Mouse (Mus musculus): ENCODE measurements around the gene Tmem56. TPM values are rescaled to one million over a fixed set of nuclear protein-coding genes. Genes with fewer than 3 reads are reported as not detected.

Tmem56 gene
- polyA plus RNA-seq, 1 experiment from 2014 or later: 1.5 TPM

DNA sequence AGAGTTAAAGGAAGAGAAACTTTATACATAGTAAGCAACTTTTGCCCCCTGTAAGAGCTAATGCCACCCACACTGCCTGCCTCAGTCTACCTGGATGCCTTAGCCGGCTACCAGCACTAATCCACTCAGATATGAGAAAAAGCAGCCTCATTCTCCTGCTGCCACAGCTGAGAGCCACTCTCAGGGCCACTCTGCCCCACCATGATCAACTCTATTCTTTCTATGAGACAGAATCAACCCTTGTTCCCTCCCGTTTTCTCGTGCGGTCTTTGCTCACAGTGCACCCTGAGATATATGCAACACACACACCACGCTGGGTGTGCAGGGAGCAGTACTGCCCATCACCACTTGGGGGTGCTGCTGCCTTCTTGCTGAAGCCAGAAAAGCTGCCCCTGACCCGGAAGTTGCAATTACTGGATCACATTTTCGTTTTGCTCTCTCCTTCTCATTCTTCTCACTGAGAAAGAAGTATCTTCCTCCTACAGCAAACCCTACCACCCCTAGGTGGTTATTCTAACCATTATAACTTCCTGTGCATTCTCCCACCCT lies 119.6 kb downstream of the Tmem56 start:
- WGBS: 45% methylated on average over 7 of the region's 7 CpGs
- Histone ChIP-seq H3K27ac (replicated peaks in 1 of 2; ENCODE audit: control insufficient read depth in 1 of 2, insufficient read depth in 1 of 2, low read depth in 2 of 2, low read length in 2 of 2) (no peak overlapping the region), H3K4me2 (ENCODE audit: low read length) (no peak overlapping the region), H3K4me3 (ENCODE audit: control insufficient read depth in 1 of 2, insufficient read depth in 1 of 2, low read depth in 1 of 2, low read length in 2 of 2) (no peak overlapping the region), H3K27me3 (ENCODE audit: control insufficient read depth, insufficient read depth, low read length) (no peaks in the 10 kb centered on the region), H3K9me3 (ENCODE audit: control insufficient read depth, low read length) (peaks cover 5% of the 10 kb centered on the region; the same call in 1 of the 2 replicates), H3K9ac (ENCODE audit: low read length) (no peak overlapping the region), H3K36me3 (ENCODE audit: control insufficient read depth, insufficient read depth, low read length) (no peaks in the 10 kb centered on the region), H3K4me1 (ENCODE audit: control insufficient read depth in 2 of 2, insufficient read depth in 2 of 2, low read length in 2 of 2) (peaks cover 0 to 6% of the 10 kb centered on the region in 2 experiments; a peak in 1 of 4 replicates)
- ATAC-seq (ENCODE audit: insufficient number of reproducible peaks, insufficient read depth, low FRiP score, low read depth): no peak

DNA sequence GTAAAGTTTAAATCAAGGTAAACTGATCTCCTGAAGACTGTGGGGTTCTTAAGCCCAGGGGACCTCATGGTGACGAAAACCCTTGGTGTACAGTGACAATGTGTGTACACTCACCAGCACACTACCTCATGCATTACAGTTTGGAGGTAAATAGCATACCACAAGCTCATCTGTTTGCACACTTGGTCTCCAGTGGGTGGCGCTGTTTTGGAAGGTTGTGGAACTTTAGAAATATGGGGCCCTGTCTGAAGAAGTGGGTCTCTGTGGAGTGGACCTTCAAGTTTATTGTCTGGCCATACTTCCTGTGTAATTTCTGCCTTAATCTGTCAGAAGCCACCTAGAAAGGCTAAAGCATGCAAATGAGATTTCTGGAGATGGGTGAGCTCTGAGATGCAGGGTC lies 121.2 kb downstream of the Tmem56 start:
- no peak overlapping the region for H3K27ac ChIP-seq (replicated peaks in 1 of 2; ENCODE audit: control insufficient read depth in 1 of 2, insufficient read depth in 1 of 2, low read depth in 2 of 2, low read length in 2 of 2)
- peaks cover 0 to 6% of the 10 kb centered on the region in 2 experiments; a peak in 1 of 4 replicates for H3K4me1 ChIP-seq (ENCODE audit: control insufficient read depth in 2 of 2, insufficient read depth in 2 of 2, low read length in 2 of 2)
- H3K4me3 ChIP-seq (ENCODE audit: control insufficient read depth in 1 of 2, insufficient read depth in 1 of 2, low read depth in 1 of 2, low read length in 2 of 2): no peak overlapping the region
- no peaks in the 10 kb centered on the region for H3K36me3 ChIP-seq (ENCODE audit: control insufficient read depth, insufficient read depth, low read length)
- peaks cover 4% of the 10 kb centered on the region; the same call in 1 of the 2 replicates for H3K9me3 ChIP-seq (ENCODE audit: control insufficient read depth, low read length)
- no peak overlapping the region for H3K4me2 ChIP-seq (ENCODE audit: low read length)
- whole genome bisulfite sequencing: 44% methylated on average over 2 of the region's 2 CpGs
- no peak for ATAC-seq (ENCODE audit: insufficient number of reproducible peaks, insufficient read depth, low FRiP score, low read depth)
- no peaks in the 10 kb centered on the region for H3K27me3 ChIP-seq (ENCODE audit: control insufficient read depth, insufficient read depth, low read length)
- H3K9ac ChIP-seq (ENCODE audit: low read length): no peak overlapping the region

DNA sequence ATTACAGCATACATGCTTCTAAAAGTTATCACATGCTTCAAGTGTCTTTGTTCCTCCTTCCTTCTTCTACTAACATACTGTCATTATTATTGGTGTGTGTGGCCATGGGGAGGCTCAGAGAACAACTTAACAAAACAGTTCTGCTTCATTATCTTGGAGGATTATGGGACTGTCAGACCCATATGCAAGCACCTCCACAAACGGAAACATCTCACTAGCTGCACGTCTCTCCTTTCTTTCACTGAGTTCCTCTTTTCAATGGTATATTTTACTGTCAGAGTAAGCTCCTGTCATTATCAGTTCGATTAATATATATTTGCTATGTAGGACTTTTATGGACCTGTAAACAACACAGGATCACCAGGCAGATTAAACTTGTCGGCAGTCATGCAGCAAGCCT lies 122.5 kb downstream of the Tmem56 start:
- H3K36me3 ChIP-seq (ENCODE audit: control insufficient read depth, insufficient read depth, low read length): no peaks in the 10 kb centered on the region
- H3K27ac ChIP-seq (replicated peaks in 1 of 2; ENCODE audit: control insufficient read depth in 1 of 2, insufficient read depth in 1 of 2, low read depth in 2 of 2, low read length in 2 of 2): no peak overlapping the region
- H3K9me3 ChIP-seq (ENCODE audit: control insufficient read depth, low read length): no peaks in the 10 kb centered on the region
- H3K27me3 ChIP-seq (ENCODE audit: control insufficient read depth, insufficient read depth, low read length): no peaks in the 10 kb centered on the region
- ATAC-seq (ENCODE audit: insufficient number of reproducible peaks, insufficient read depth, low FRiP score, low read depth): no peak
- WGBS: 33% methylated on average over 4 of the region's 4 CpGs
- H3K9ac ChIP-seq (ENCODE audit: low read length): no peak overlapping the region
- H3K4me1 ChIP-seq (ENCODE audit: control insufficient read depth in 2 of 2, insufficient read depth in 2 of 2, low read length in 2 of 2): peaks cover 0 to 6% of the 10 kb centered on the region in 2 experiments; a peak in 1 of 4 replicates
- no peak overlapping the region for H3K4me3 ChIP-seq (ENCODE audit: control insufficient read depth in 1 of 2, insufficient read depth in 1 of 2, low read depth in 1 of 2, low read length in 2 of 2)
- H3K4me2 ChIP-seq (ENCODE audit: low read length): no peak overlapping the region

DNA sequence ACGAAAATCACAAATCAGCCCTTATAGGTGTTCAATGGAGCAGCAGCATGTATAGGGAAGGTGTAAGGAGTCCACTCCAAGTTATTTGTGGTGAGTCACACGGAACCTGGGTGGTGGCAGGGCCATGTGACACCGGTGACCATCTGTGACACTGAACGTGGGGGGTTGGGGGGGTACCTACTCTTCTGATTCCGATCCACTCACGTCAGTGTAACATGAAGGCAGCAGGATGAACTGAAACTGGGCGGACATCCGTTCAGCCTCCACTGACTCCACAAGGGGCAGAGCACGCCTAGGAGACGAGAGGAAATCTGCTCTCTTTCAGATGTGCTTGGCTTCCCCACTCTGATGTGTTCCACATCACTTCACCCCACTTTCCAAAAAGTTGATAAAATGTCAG lies 123.3 kb downstream of the Tmem56 start:
- 71% methylated on average over 10 of the region's 10 CpGs for WGBS
- Histone ChIP-seq H3K27me3 (ENCODE audit: control insufficient read depth, insufficient read depth, low read length) (no peaks in the 10 kb centered on the region), H3K9me3 (ENCODE audit: control insufficient read depth, low read length) (no peaks in the 10 kb centered on the region), H3K4me2 (ENCODE audit: low read length) (no peak overlapping the region), H3K36me3 (ENCODE audit: control insufficient read depth, insufficient read depth, low read length) (no peaks in the 10 kb centered on the region), H3K4me1 (ENCODE audit: control insufficient read depth in 2 of 2, insufficient read depth in 2 of 2, low read length in 2 of 2) (peaks cover 0 to 6% of the 10 kb centered on the region in 2 experiments; a peak in 1 of 4 replicates), H3K4me3 (ENCODE audit: control insufficient read depth in 1 of 2, insufficient read depth in 1 of 2, low read depth in 1 of 2, low read length in 2 of 2) (no peak overlapping the region), H3K27ac (replicated peaks in 1 of 2; ENCODE audit: control insufficient read depth in 1 of 2, insufficient read depth in 1 of 2, low read depth in 2 of 2, low read length in 2 of 2) (no peak overlapping the region), H3K9ac (ENCODE audit: low read length) (no peak overlapping the region)
- no peak for ATAC-seq (ENCODE audit: insufficient number of reproducible peaks, insufficient read depth, low FRiP score, low read depth)

DNA sequence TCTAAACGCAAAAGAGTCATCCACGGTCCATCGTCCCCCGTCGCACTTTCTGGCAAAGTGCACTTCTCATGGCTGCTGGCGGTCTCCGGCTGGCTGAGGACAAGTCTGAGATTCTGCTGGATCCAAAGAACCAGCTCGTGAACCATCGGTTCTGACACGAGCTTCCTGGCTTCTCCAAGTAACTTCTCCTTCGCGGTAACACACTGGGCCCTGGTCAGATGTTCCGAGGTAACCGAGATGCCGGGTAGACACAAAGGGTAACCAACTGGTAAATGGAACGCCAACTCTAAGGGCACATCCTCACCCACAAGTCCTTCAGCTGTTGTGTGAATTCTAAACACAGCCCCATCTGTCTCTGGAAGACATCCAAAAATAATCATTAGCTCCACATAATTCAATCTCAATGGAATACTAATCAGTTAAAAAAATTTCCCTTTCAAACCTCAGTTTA lies 124.0 kb downstream of the Tmem56 start:
- no peak for ATAC-seq (ENCODE audit: insufficient number of reproducible peaks, insufficient read depth, low FRiP score, low read depth)
- Histone ChIP-seq H3K4me1 (ENCODE audit: control insufficient read depth in 2 of 2, insufficient read depth in 2 of 2, low read length in 2 of 2) (peaks cover 0 to 6% of the 10 kb centered on the region in 2 experiments; a peak in 1 of 4 replicates), H3K36me3 (ENCODE audit: control insufficient read depth, insufficient read depth, low read length) (no peaks in the 10 kb centered on the region), H3K27me3 (ENCODE audit: control insufficient read depth, insufficient read depth, low read length) (no peaks in the 10 kb centered on the region), H3K4me3 (ENCODE audit: control insufficient read depth in 1 of 2, insufficient read depth in 1 of 2, low read depth in 1 of 2, low read length in 2 of 2) (no peak overlapping the region), H3K4me2 (ENCODE audit: low read length) (no peak overlapping the region), H3K9me3 (ENCODE audit: control insufficient read depth, low read length) (no peaks in the 10 kb centered on the region), H3K27ac (replicated peaks in 1 of 2; ENCODE audit: control insufficient read depth in 1 of 2, insufficient read depth in 1 of 2, low read depth in 2 of 2, low read length in 2 of 2) (no peak overlapping the region), H3K9ac (ENCODE audit: low read length) (no peak overlapping the region)
- WGBS: 92% methylated on average over 16 of the region's 16 CpGs

DNA sequence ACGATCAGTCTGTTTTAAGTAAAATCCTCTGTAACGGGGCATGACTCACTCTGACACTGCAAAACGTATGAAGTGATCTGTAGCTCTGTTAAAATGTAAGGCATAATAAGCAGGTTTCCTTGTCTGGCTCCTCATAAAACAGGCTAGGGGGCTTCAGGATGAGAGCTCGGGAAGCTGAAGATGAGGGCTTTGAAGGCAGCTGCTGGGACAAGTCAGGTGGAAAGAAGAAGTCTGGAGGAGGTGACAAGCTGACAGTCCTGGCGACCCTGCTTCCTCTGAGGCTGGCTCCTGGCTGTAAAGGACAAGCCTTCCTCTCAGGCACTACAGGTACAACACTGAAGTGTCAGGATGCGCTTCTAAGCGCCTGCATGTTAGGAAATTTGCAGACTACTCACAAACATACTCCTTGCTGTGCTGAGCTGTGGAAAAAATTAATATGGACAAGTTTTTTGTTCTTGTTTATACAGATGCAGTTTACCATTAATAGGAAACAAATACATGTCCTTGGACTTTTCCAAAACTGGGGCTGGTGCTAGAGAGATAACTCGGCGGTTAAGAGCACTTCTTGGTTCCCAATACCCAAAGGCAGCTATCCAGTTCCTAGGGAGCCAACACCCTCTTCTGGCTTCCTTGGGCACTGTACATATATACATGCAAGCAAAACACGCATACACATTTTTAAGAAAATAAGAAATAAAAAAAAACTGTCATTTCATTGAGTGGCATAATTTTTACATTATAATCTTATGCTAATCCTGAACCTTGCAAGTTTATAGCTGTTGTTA lies 125.2 kb downstream of the Tmem56 start:
- no peak overlapping the region for H3K4me2 ChIP-seq (ENCODE audit: low read length)
- ATAC-seq (ENCODE audit: insufficient number of reproducible peaks, insufficient read depth, low FRiP score, low read depth): no peak
- H3K4me3 ChIP-seq (ENCODE audit: control insufficient read depth in 1 of 2, insufficient read depth in 1 of 2, low read depth in 1 of 2, low read length in 2 of 2): no peak overlapping the region
- H3K9ac ChIP-seq (ENCODE audit: low read length): no peak overlapping the region
- H3K4me1 ChIP-seq (ENCODE audit: control insufficient read depth in 2 of 2, insufficient read depth in 2 of 2, low read length in 2 of 2): peaks cover 0 to 6% of the 10 kb centered on the region in 2 experiments; a peak in 1 of 4 replicates
- H3K36me3 ChIP-seq (ENCODE audit: control insufficient read depth, insufficient read depth, low read length): no peaks in the 10 kb centered on the region
- no peaks in the 10 kb centered on the region for H3K27me3 ChIP-seq (ENCODE audit: control insufficient read depth, insufficient read depth, low read length)
- no peaks in the 10 kb centered on the region for H3K9me3 ChIP-seq (ENCODE audit: control insufficient read depth, low read length)
- H3K27ac ChIP-seq (replicated peaks in 1 of 2; ENCODE audit: control insufficient read depth in 1 of 2, insufficient read depth in 1 of 2, low read depth in 2 of 2, low read length in 2 of 2): no peak overlapping the region
- WGBS: 79% methylated on average over 10 of the region's 10 CpGs

DNA sequence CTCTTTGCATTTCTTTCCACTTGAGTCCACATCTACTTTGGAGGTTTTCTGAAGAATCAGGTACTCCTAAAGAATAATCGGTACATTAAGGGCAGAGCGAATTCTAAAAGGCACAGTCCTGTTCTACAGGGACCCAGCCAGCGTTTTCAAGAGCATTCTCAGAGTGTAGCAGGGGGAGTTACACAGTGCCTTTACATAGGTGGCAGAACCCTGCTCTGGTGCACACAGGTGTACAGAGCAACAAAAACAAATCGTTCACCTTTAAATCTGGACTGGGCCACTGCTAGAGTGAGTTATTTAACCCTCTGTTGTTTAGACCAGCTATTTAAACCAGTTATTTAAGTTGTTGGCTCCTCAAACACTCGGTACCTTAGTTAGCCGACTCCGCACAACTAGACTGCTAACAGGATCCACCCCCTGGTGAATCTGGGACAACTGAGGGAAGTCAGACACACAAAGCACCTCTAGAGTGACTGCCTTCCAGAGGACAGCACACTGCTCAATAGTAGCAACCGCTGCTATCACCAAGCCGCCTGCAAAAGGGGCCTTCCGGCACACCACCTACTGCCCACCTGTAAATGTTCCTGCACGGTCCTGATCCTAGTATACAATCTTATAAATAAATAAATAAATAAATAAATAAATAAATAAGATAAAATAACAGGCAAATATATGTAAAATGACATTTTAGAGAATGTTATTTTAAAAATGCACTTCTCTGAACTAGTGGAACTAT lies 126.3 kb downstream of the Tmem56 start:
- 76% methylated on average over 11 of the region's 11 CpGs for WGBS
- Histone ChIP-seq H3K4me3 (ENCODE audit: control insufficient read depth in 1 of 2, insufficient read depth in 1 of 2, low read depth in 1 of 2, low read length in 2 of 2) (no peak overlapping the region), H3K27me3 (ENCODE audit: control insufficient read depth, insufficient read depth, low read length) (no peaks in the 10 kb centered on the region), H3K36me3 (ENCODE audit: control insufficient read depth, insufficient read depth, low read length) (no peaks in the 10 kb centered on the region), H3K9me3 (ENCODE audit: control insufficient read depth, low read length) (no peaks in the 10 kb centered on the region), H3K4me1 (ENCODE audit: control insufficient read depth in 2 of 2, insufficient read depth in 2 of 2, low read length in 2 of 2) (peaks cover 0 to 6% of the 10 kb centered on the region in 2 experiments; a peak in 1 of 4 replicates), H3K27ac (replicated peaks in 1 of 2; ENCODE audit: control insufficient read depth in 1 of 2, insufficient read depth in 1 of 2, low read depth in 2 of 2, low read length in 2 of 2) (no peak overlapping the region), H3K4me2 (ENCODE audit: low read length) (no peak overlapping the region), H3K9ac (ENCODE audit: low read length) (no peak overlapping the region)
- ATAC-seq (ENCODE audit: insufficient number of reproducible peaks, insufficient read depth, low FRiP score, low read depth): no peak

Data from heart, embryonic 14.5 days (tissue).